Mouse (Mus musculus): ENCODE measurements around the gene 2010111I01Rik.

GRCm38 (mm10) chr13:63186217-63186616, 221.5 kb downstream of the 2010111I01Rik start:
- TF ChIP-seq POLR2A (IDR thresholded peaks at IDR 0.05; ENCODE audit: control insufficient read depth, low read depth, low read length) (no peak), CTCF (IDR thresholded peaks at IDR 0.05; ENCODE audit: control insufficient read depth, insufficient read depth, insufficient replicate concordance, low read depth, low read length) (no peak)
